Mouse (Mus musculus) sigmoid colon, adult 10 weeks (tissue): ENCODE measurements around the gene Olfr1158. TPM values are rescaled to one million over a fixed set of nuclear protein-coding genes. Genes with fewer than 3 reads are reported as not detected.

Experiments used
- polyA plus RNA-seq: library from polyadenylated mRNA; stranded (reverse); fragments of 350-450 nt; fragmentation: Illumina TruSeq; extraction: RNeasy Lipid Tissue Mini Kit (QIAGEN cat#74804); gene quantifications from one replicate; pipeline ENCODE4 v1.2.3, GENCODE M21; 2014; ENCODE audit warnings: low read depth, low replicate concordance

Gene Olfr1158
- polyA plus RNA-seq = not detected

GRCm38 (mm10) chr2:87989813-87990212 lies at the start of gene Olfr1158:
Olfr1158 (plus strand) TSS chr2:87990113.

GRCm38 (mm10) chr2:87945037-87945436 lies 44.9 kb upstream of the Olfr1158 start, which contains the start of gene Olfr1155:
Olfr1155 (minus strand) TSS chr2:87945137.

GRCm38 (mm10) chr2:87953000-87953399 lies 36.9 kb upstream of the Olfr1158 start, which contains the start of gene Olfr1156:
Olfr1156 (minus strand) TSS chr2:87953100.

GRCm38 (mm10) chr2:87968199-87968598 lies 21.7 kb upstream of the Olfr1158 start, which contains the start of gene Olfr1157:
Olfr1157 (minus strand) TSS chr2:87968299.

GRCm38 (mm10) chr2:87974563-87974962 lies 15.3 kb upstream of the Olfr1158 start, which contains the start of gene Olfr74:
Olfr74 (minus strand) TSS chr2:87974663.

GRCm38 (mm10) chr2:88007515-88008318 lies 17.8 kb downstream of the Olfr1158 start, which contains the start of gene Olfr1160:
Olfr1160 (minus strand) TSS chr2:88008268.

GRCm38 (mm10) chr2:88022474-88022873 lies 32.6 kb downstream of the Olfr1158 start, which contains the start of gene Olfr1161:
Olfr1161 (plus strand) TSS chr2:88022774.

GRCm38 (mm10) chr2:88037599-88037998 lies 47.7 kb downstream of the Olfr1158 start, which contains the start of gene Olfr73:
Olfr73 (minus strand) TSS chr2:88037699.

Other genes with a start within 250 kb of the Olfr1158 start
- not detected for gene Olfr1140, start 246.4 kb upstream of the Olfr1158 start, polyA plus RNA-seq
- gene Olfr1141, start 236.1 kb upstream of the Olfr1158 start, polyA plus RNA-seq = not detected
- not detected for gene Olfr152, start 210.6 kb upstream of the Olfr1158 start, polyA plus RNA-seq
- gene Olfr1143, start 189.5 kb upstream of the Olfr1158 start, polyA plus RNA-seq = not detected
- gene Olfr1145, start 180.3 kb upstream of the Olfr1158 start, polyA plus RNA-seq = not detected
- gene Olfr1148, start 159.6 kb upstream of the Olfr1158 start, polyA plus RNA-seq = not detected
- gene Olfr1150-ps1, start 146.1 kb upstream of the Olfr1158 start, polyA plus RNA-seq = not detected
- gene Olfr1151, start 134.3 kb upstream of the Olfr1158 start, polyA plus RNA-seq = not detected
- gene Olfr1152, start 123.6 kb upstream of the Olfr1158 start, polyA plus RNA-seq = not detected
- not detected for gene Olfr1153, start 95.2 kb upstream of the Olfr1158 start, polyA plus RNA-seq
- not detected for gene Olfr1154, start 84.9 kb upstream of the Olfr1158 start, polyA plus RNA-seq
- not detected for gene Olfr1155, start 45.0 kb upstream of the Olfr1158 start, polyA plus RNA-seq
- gene Olfr1156, start 37.0 kb upstream of the Olfr1158 start, polyA plus RNA-seq = not detected
- gene Olfr1157, start 21.8 kb upstream of the Olfr1158 start, polyA plus RNA-seq = not detected
- not detected for gene Olfr74, start 15.4 kb upstream of the Olfr1158 start, polyA plus RNA-seq
- gene Olfr1160, start 18.2 kb downstream of the Olfr1158 start, polyA plus RNA-seq = not detected
- not detected for gene Olfr1161, start 32.7 kb downstream of the Olfr1158 start, polyA plus RNA-seq
- not detected for gene Olfr73, start 47.6 kb downstream of the Olfr1158 start, polyA plus RNA-seq
- not detected for gene Olfr1162, start 61.0 kb downstream of the Olfr1158 start, polyA plus RNA-seq
- not detected for gene Olfr1163, start 81.7 kb downstream of the Olfr1158 start, polyA plus RNA-seq
- not detected for gene Olfr1164, start 103.9 kb downstream of the Olfr1158 start, polyA plus RNA-seq
- gene Olfr1166, start 138.2 kb downstream of the Olfr1158 start, polyA plus RNA-seq = not detected
- gene Olfr1167, start 165.1 kb downstream of the Olfr1158 start, polyA plus RNA-seq = not detected
- gene Olfr1168, start 191.8 kb downstream of the Olfr1158 start, polyA plus RNA-seq = not detected
- not detected for gene Olfr1170, start 238.2 kb downstream of the Olfr1158 start, polyA plus RNA-seq